In the genomic region with DNA sequence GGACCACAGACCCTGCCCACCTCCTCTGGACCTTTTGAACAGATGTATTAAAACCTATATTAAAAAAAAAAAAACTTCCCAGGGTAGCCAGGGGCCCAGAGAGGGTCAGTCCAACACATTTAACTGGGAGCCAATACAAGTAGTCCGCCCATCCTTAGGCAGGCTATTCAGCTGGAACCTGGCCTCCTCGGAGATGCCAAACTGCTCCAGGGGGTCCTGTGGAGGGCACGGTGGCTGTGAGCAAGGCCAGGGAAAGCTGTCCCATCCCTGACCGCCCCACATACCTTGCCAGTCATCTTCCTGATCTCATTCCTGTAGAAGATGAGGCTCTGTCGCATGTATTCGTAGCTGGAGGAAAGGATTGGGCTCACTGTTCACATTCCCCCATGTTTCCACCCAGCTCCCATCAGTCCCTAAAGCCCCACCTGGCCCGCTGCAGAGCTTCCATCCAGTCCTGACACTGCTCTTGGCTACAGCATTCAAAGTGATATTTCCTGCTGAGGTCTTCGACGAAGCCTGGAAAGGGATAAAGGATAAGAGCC, we compare ENCODE assay signal across 9 mouse cellular contexts. TPM values are rescaled to one million over a fixed set of nuclear protein-coding genes. Genes with fewer than 3 reads are reported as not detected.
A peak's percentile ranks its signal among the peaks of the same experiment; 100 is the strongest.
DNase-seq lines count a peak whose midpoint lies in the region; ATAC-seq and TF ChIP-seq lines count a peak whose summit lies in the region.
"Had no signal": no experiment of that assay in that cellular context is flagged by ENCODE, and none has a peak within 500 bp of the region (broad histone marks: within the 10 kb centered on the region; RNA-seq: fewer than 3 reads in every experiment).

No protein-coding gene starts in this region.

- 78% methylated on average over 9 of the region's 9 CpGs for WGBS in heart, embryonic 13.5 days
- 87% methylated on average over 9 of the region's 9 CpGs for WGBS in forebrain, postnatal 0 days
- 93% methylated on average over 9 of the region's 9 CpGs for WGBS in macrophage (ENCODE audit: missing documents)

- H3K27ac ChIP-seq in heart, embryonic 13.5 days (replicated peaks) = no peak overlapping the region
- H3K27ac ChIP-seq in forebrain, postnatal 0 days (ENCODE audit: low read depth, low read length) = no peak overlapping the region
- no peak overlapping the region for H3K27ac ChIP-seq in macrophage

- no peak for DNase-seq in heart, adult 18-20 months
- DNase-seq in MN1 (ENCODE audit: low spot score) = peak; percentile 23
- DNase-seq in forebrain, postnatal 0 days = no peak
- no peak for DNase-seq in thymus, postnatal 36 days
- no peak for DNase-seq in left cerebral cortex, adult 11 months (ENCODE audit: low spot score)
- DNase-seq in lung, postnatal 4 days = no peak

- peaks cover 64% of the 10 kb centered on the region for H3K36me3 ChIP-seq in heart, embryonic 13.5 days
- peaks cover 51% of the 10 kb centered on the region for H3K36me3 ChIP-seq in forebrain, postnatal 0 days (ENCODE audit: insufficient read depth)
- H3K36me3 ChIP-seq in macrophage (ENCODE audit: inconsistent target) = peaks cover 27% of the 10 kb centered on the region; the same call in 1 of the 2 replicates

- no peaks in the 10 kb centered on the region for H3K27me3 ChIP-seq in heart, embryonic 13.5 days (replicated peaks)
- no peaks in the 10 kb centered on the region for H3K27me3 ChIP-seq in forebrain, postnatal 0 days (ENCODE audit: insufficient read depth, low read length)

- no peaks in the 10 kb centered on the region for H3K9me3 ChIP-seq in heart, embryonic 13.5 days
- H3K9me3 ChIP-seq in forebrain, postnatal 0 days (ENCODE audit: low read length) = no peaks in the 10 kb centered on the region

- peak overlapping the region; percentile 99 for H3K9ac ChIP-seq in heart, embryonic 13.5 days
- H3K9ac ChIP-seq in forebrain, postnatal 0 days = peak overlapping the region; percentile 96; the same call in 1 of the 2 replicates

- H3K79me2 ChIP-seq in macrophage (ENCODE audit: inconsistent target) = peaks cover 55% of the 10 kb centered on the region

- no peak for ATAC-seq in heart, embryonic 13.5 days (ENCODE audit: extremely low read depth, insufficient number of reproducible peaks, low FRiP score, low TSS enrichment)
- ATAC-seq in forebrain, postnatal 0 days = no peak

- H3K4me1 ChIP-seq in heart, embryonic 13.5 days = peaks cover 40% of the 10 kb centered on the region
- peaks cover 14% of the 10 kb centered on the region for H3K4me1 ChIP-seq in forebrain, postnatal 0 days (ENCODE audit: insufficient read depth)

- H3K4me2 ChIP-seq in heart, embryonic 13.5 days = peak overlapping the region; percentile 90
- 0 out of 2 replicates have a peak overlapping the region, but pooled peaks have one; percentile 88 for H3K4me2 ChIP-seq in forebrain, postnatal 0 days (ENCODE audit: low read depth)

- H3K4me3 ChIP-seq in heart, embryonic 13.5 days = peak overlapping the region; percentile 88
- H3K4me3 ChIP-seq in forebrain, postnatal 0 days (ENCODE audit: low read depth, low read length) = no peak overlapping the region
- peak overlapping the region; percentile 89; the same call in 1 of the 2 replicates for H3K4me3 ChIP-seq in macrophage (ENCODE audit: inconsistent target)

- TF ChIP-seq CTCF in forebrain, postnatal 0 days (IDR thresholded peaks at IDR 0.05; ENCODE audit: low read depth) = no peak

RNA-seq across cellular contexts. Expression of a gene that starts 1.6 kb away (rescaled TPM):
- 46.3 and 53.4 TPM in 2 replicates for polyA plus RNA-seq in heart, embryonic 13.5 days (2015; fragmentation: Nextera tagmentation; extraction: Ambion mirVana)
- total RNA-seq in heart, adult 18-20 months (2021) = 10 to 100 TPM; 28.6 to 28.7 TPM
- 20.4 and 20.6 TPM in 2 replicates for total RNA-seq in forebrain, postnatal 0 days (2014; rRNA removed)
- 66.4 and 73.7 TPM in 2 replicates for polyA plus RNA-seq in forebrain, postnatal 0 days (2015; fragmentation: Nextera tagmentation; extraction: Ambion mirVana)
- 10 to 100 TPM; 16.2 to 58.3 (median 28.0) TPM for total RNA-seq in macrophage (2018; cell fraction: chromatin; rRNA removed)
- 10 to 100 TPM; 31.9 to 49.2 (median 40.5) TPM for total RNA-seq in macrophage (2018; cell fraction: cytosol; rRNA removed)
- 10 to 100 TPM; 19.9 to 37.9 (median 26.5) TPM for total RNA-seq in macrophage (2018; cell fraction: nucleus; rRNA removed)
- polyA plus RNA-seq in macrophage (2018) = 30.3 to 61.7 TPM (median 44.0 TPM) in 3 replicates

RNA-seq across cellular contexts. Expression of a gene that starts 2.0 kb away (rescaled TPM):
- 79.6 and 86.5 TPM in 2 replicates for polyA plus RNA-seq in heart, embryonic 13.5 days (2015; fragmentation: Nextera tagmentation; extraction: Ambion mirVana)
- 10 to 100 TPM; 30.7 to 32.4 TPM for total RNA-seq in heart, adult 18-20 months (2021)
- total RNA-seq in forebrain, postnatal 0 days (2014; rRNA removed) = 81.1 and 89.0 TPM in 2 replicates
- polyA plus RNA-seq in forebrain, postnatal 0 days (2015; fragmentation: Nextera tagmentation; extraction: Ambion mirVana) = 96.8 and 107 TPM in 2 replicates
- total RNA-seq in macrophage (2018; cell fraction: chromatin; rRNA removed) = 100 to 1,000 TPM in 19 of 26 experiments, 10 to 100 TPM in 7; 70.0 to 287 (median 127) TPM
- 10 to 100 TPM; 43.9 to 86.7 (median 64.5) TPM for total RNA-seq in macrophage (2018; cell fraction: cytosol; rRNA removed)
- 100 to 1,000 TPM in 18 of 26 experiments, 10 to 100 TPM in 8; 82.6 to 189 (median 108) TPM for total RNA-seq in macrophage (2018; cell fraction: nucleus; rRNA removed)
- polyA plus RNA-seq in macrophage (2018) = 24.5 to 68.8 TPM (median 64.2 TPM) in 3 replicates

RNA-seq across cellular contexts. Expression of a gene that starts 8.7 kb away (rescaled TPM):
- polyA plus RNA-seq in heart, embryonic 13.5 days (2015; fragmentation: Nextera tagmentation; extraction: Ambion mirVana) = 0.11 TPM in 1 of 2 replicates, not detected in the other
- under 1 TPM in 1 of 2 experiments, not detected in 1; 0.33 TPM for total RNA-seq in heart, adult 18-20 months (2021)
- total RNA-seq in forebrain, postnatal 0 days (2014; rRNA removed) = 0.62 and 0.69 TPM in 2 replicates
- not detected in 2 replicates for polyA plus RNA-seq in forebrain, postnatal 0 days (2015; fragmentation: Nextera tagmentation; extraction: Ambion mirVana)
- total RNA-seq in macrophage (2018; cell fraction: chromatin; rRNA removed) = 1 to 10 TPM in 14 of 26 experiments, under 1 TPM in 11, not detected in 1; 0.54 to 2.5 (median 1.2) TPM
- total RNA-seq in macrophage (2018; cell fraction: cytosol; rRNA removed) = under 1 TPM in 7 of 26 experiments, not detected in 19; 0.05 to 0.15 (median 0.10) TPM
- total RNA-seq in macrophage (2018; cell fraction: nucleus; rRNA removed) = 1 to 10 TPM in 5 of 26 experiments, under 1 TPM in 19, not detected in 2; 0.35 to 1.8 (median 0.64) TPM
- polyA plus RNA-seq in macrophage (2018) = 0.15 TPM in 1 of 3 replicates, not detected in the others
- total RNA-seq: common myeloid progenitor, adult 5-6 weeks had no signal

RNA-seq across cellular contexts. Expression of a gene that starts 16.9 kb away (rescaled TPM):
- polyA plus RNA-seq in heart, embryonic 13.5 days (2015; fragmentation: Nextera tagmentation; extraction: Ambion mirVana) = 5.7 and 5.9 TPM in 2 replicates
- under 1 TPM; 0.41 to 0.69 TPM for total RNA-seq in heart, adult 18-20 months (2021)
- 0.38 TPM in 1 of 2 replicates, not detected in the other for total RNA-seq in forebrain, postnatal 0 days (2014; rRNA removed)
- polyA plus RNA-seq in forebrain, postnatal 0 days (2015; fragmentation: Nextera tagmentation; extraction: Ambion mirVana) = 0.70 and 0.76 TPM in 2 replicates
- total RNA-seq in macrophage (2018; cell fraction: chromatin; rRNA removed) = 1 to 10 TPM in 1 of 26 experiments, not detected in 25; 3.4 TPM
- under 1 TPM in 7 of 26 experiments, not detected in 19; 0.17 to 0.61 (median 0.19) TPM for total RNA-seq in macrophage (2018; cell fraction: cytosol; rRNA removed)
- total RNA-seq in macrophage (2018; cell fraction: nucleus; rRNA removed) = 1 to 10 TPM in 1 of 26 experiments, under 1 TPM in 1, not detected in 24; 0.72 to 1.2 TPM
- not detected in 3 replicates for polyA plus RNA-seq in macrophage (2018)
- total RNA-seq: common myeloid progenitor, adult 5-6 weeks had no signal

RNA-seq across cellular contexts. Expression of a gene that starts 30.1 kb away (rescaled TPM):
- polyA plus RNA-seq in heart, embryonic 13.5 days (2015; fragmentation: Nextera tagmentation; extraction: Ambion mirVana) = 2,053 and 2,109 TPM in 2 replicates
- 100 to 1,000 TPM; 897 to 934 TPM for total RNA-seq in heart, adult 18-20 months (2021)
- total RNA-seq in forebrain, postnatal 0 days (2014; rRNA removed) = 1,019 and 1,040 TPM in 2 replicates
- polyA plus RNA-seq in forebrain, postnatal 0 days (2015; fragmentation: Nextera tagmentation; extraction: Ambion mirVana) = 1,146 and 1,244 TPM in 2 replicates
- total RNA-seq in macrophage (2018; cell fraction: chromatin; rRNA removed) = 100 to 1,000 TPM in 5 of 26 experiments, 10 to 100 TPM in 21; 55.5 to 130 (median 89.1) TPM
- total RNA-seq in macrophage (2018; cell fraction: cytosol; rRNA removed) = 100 to 1,000 TPM; 360 to 577 (median 437) TPM
- total RNA-seq in macrophage (2018; cell fraction: nucleus; rRNA removed) = 100 to 1,000 TPM in 24 of 26 experiments, 10 to 100 TPM in 2; 94.0 to 194 (median 134) TPM
- 170 to 604 TPM (median 522 TPM) in 3 replicates for polyA plus RNA-seq in macrophage (2018)
